Mouse (Mus musculus): ENCODE measurements at regions not wholly inside any gene's neighbourhood (a gene's known extent, or its start where the extent isn't known, plus 50 kb on each side); places are given as distances from the start of the nearest gene placed in this dataset.

DNA sequence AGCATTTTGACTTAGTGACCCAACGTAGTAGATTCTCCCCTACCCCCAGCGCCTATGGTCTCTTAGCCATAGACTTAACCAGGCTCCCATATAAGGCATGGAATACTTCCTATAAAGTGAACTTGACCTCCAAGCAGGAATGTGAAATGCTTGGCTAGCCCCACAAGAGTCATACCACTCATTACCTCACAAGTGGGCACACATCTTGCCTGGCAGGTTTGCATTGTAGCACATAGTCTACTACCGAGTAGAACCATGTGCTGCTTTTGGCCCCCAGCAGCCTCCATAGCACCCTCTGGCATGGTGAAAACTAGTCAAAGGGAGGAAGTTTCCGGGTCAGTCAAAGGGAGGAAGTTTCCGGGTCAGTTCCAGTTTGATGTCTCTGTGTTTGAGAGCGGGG lies 385.5 kb downstream of the Vps13c start:
- Histone ChIP-seq H3K4me3 (ENCODE audit: low read depth, low read length) (no peak overlapping the region), H3K27ac (replicated peaks; ENCODE audit: low read depth, low read length) (no peak overlapping the region), H3K9me3 (ENCODE audit: control insufficient read depth, low read length) (no peaks in the 10 kb centered on the region), H3K9ac (ENCODE audit: low read depth, low read length) (no peak overlapping the region), H3K27me3 (replicated peaks; ENCODE audit: control insufficient read depth, insufficient read depth, low read length) (no peaks in the 10 kb centered on the region), H3K4me1 (ENCODE audit: control insufficient read depth, insufficient read depth, low read length) (no peaks in the 10 kb centered on the region), H3K4me2 (ENCODE audit: low read depth, low read length) (no peak overlapping the region), H3K36me3 (ENCODE audit: control insufficient read depth, insufficient read depth, low read length) (no peaks in the 10 kb centered on the region)
- DNase-seq (ENCODE audit: low spot score) = no peak
- WGBS = 89% methylated on average over 6 of the region's 6 CpGs
- no peak for ATAC-seq (ENCODE audit: low read depth)

- H3K27ac ChIP-seq (replicated peaks; ENCODE audit: low read depth, low read length) = no peak overlapping the region
- no peak overlapping the region for H3K4me3 ChIP-seq (ENCODE audit: low read depth, low read length)
- H3K27me3 ChIP-seq (replicated peaks; ENCODE audit: control insufficient read depth, insufficient read depth, low read length) = no peaks in the 10 kb centered on the region
- 0 out of 2 replicates have a peak, but pooled peaks cover 3% of the 10 kb centered on the region for H3K9me3 ChIP-seq (ENCODE audit: control insufficient read depth, low read length)
- DNase-seq (ENCODE audit: low spot score) (no peak), ATAC-seq (ENCODE audit: low read depth) (no peak)
- H3K9ac ChIP-seq (ENCODE audit: low read depth, low read length) = no peak overlapping the region
- H3K36me3 ChIP-seq (ENCODE audit: control insufficient read depth, insufficient read depth, low read length) = no peaks in the 10 kb centered on the region
- 73% methylated on average over 3 of the region's 3 CpGs for WGBS
- H3K4me1 ChIP-seq (ENCODE audit: control insufficient read depth, insufficient read depth, low read length) = no peaks in the 10 kb centered on the region
- no peak overlapping the region for H3K4me2 ChIP-seq (ENCODE audit: low read depth, low read length)
These were observed 390.9 kb downstream of the Vps13c start for GRCm38 (mm10) chr9:68231131-68231530.

GRCm38 (mm10) chr9:68234979-68235649 lies 394.9 kb downstream of the Vps13c start:
- peak overlapping the region; percentile 2; the same call in 1 of the 2 replicates for H3K4me2 ChIP-seq (ENCODE audit: low read depth, low read length)
- H3K27me3 ChIP-seq (replicated peaks; ENCODE audit: control insufficient read depth, insufficient read depth, low read length) = no peaks in the 10 kb centered on the region
- no peak overlapping the region for H3K4me3 ChIP-seq (ENCODE audit: low read depth, low read length)
- no peak overlapping the region for H3K9ac ChIP-seq (ENCODE audit: low read depth, low read length)
- WGBS = 16% methylated on average over 12 of the region's 12 CpGs
- no peak for ATAC-seq (ENCODE audit: low read depth)
- DNase-seq (ENCODE audit: low spot score) = peak; percentile 42
- H3K4me1 ChIP-seq (ENCODE audit: control insufficient read depth, insufficient read depth, low read length) = no peaks in the 10 kb centered on the region
- H3K27ac ChIP-seq (replicated peaks; ENCODE audit: low read depth, low read length) = no peak overlapping the region
- no peaks in the 10 kb centered on the region for H3K36me3 ChIP-seq (ENCODE audit: control insufficient read depth, insufficient read depth, low read length)
- 0 out of 2 replicates have a peak, but pooled peaks cover 3% of the 10 kb centered on the region for H3K9me3 ChIP-seq (ENCODE audit: control insufficient read depth, low read length)

- Histone ChIP-seq H3K27ac (replicated peaks; ENCODE audit: low read depth, low read length) (no peak overlapping the region), H3K9ac (ENCODE audit: low read depth, low read length) (no peak overlapping the region), H3K4me2 (ENCODE audit: low read depth, low read length) (no peak overlapping the region), H3K36me3 (ENCODE audit: control insufficient read depth, insufficient read depth, low read length) (no peaks in the 10 kb centered on the region), H3K27me3 (replicated peaks; ENCODE audit: control insufficient read depth, insufficient read depth, low read length) (no peaks in the 10 kb centered on the region), H3K9me3 (ENCODE audit: control insufficient read depth, low read length) (no peaks in the 10 kb centered on the region), H3K4me1 (ENCODE audit: control insufficient read depth, insufficient read depth, low read length) (no peaks in the 10 kb centered on the region), H3K4me3 (ENCODE audit: low read depth, low read length) (no peak overlapping the region)
- ATAC-seq (ENCODE audit: low read depth) (no peak), DNase-seq (ENCODE audit: low spot score) (no peak)
These were observed 398.9 kb downstream of the Vps13c start for GRCm38 (mm10) chr9:68239121-68239520.

DNA sequence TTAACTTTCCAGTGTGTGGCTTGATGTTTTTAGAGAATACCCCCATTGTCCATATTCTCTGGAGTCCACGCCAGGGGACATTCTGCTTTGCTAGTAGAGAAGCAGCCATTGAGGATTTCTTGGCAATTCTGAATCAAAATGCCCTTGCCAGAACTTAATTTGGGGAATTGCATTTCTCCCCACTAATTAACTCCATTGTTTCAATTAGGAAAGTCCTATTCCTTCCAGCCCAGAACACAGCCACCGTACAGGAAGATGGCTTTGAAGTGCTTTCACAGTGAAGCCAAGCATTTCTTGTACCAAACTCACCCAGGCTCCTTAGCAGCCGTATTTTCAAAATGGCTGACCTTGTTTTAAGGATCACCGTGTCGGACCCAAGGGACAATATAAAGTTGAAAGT lies 399.4 kb downstream of the Vps13c start:
- Histone ChIP-seq H3K27me3 (replicated peaks; ENCODE audit: control insufficient read depth, insufficient read depth, low read length) (no peaks in the 10 kb centered on the region), H3K36me3 (ENCODE audit: control insufficient read depth, insufficient read depth, low read length) (no peaks in the 10 kb centered on the region), H3K9ac (ENCODE audit: low read depth, low read length) (no peak overlapping the region), H3K4me3 (ENCODE audit: low read depth, low read length) (no peak overlapping the region), H3K4me2 (ENCODE audit: low read depth, low read length) (no peak overlapping the region), H3K9me3 (ENCODE audit: control insufficient read depth, low read length) (no peaks in the 10 kb centered on the region), H3K4me1 (ENCODE audit: control insufficient read depth, insufficient read depth, low read length) (no peaks in the 10 kb centered on the region), H3K27ac (replicated peaks; ENCODE audit: low read depth, low read length) (no peak overlapping the region)
- WGBS = 89% methylated on average over 5 of the region's 5 CpGs
- ATAC-seq (ENCODE audit: low read depth) = no peak
- no peak for DNase-seq (ENCODE audit: low spot score)

GRCm38 (mm10) chr9:68250011-68250410 lies 403.6 kb upstream of the Rora start:
- no peaks in the 10 kb centered on the region for H3K36me3 ChIP-seq (ENCODE audit: control insufficient read depth, insufficient read depth, low read length)
- no peak overlapping the region for H3K4me3 ChIP-seq (ENCODE audit: low read depth, low read length)
- no peak overlapping the region for H3K27ac ChIP-seq (replicated peaks; ENCODE audit: low read depth, low read length)
- DNase-seq (ENCODE audit: low spot score) = no peak
- no peak overlapping the region for H3K4me2 ChIP-seq (ENCODE audit: low read depth, low read length)
- 71% methylated on average over 16 of the region's 16 CpGs for WGBS
- H3K4me1 ChIP-seq (ENCODE audit: control insufficient read depth, insufficient read depth, low read length) = no peaks in the 10 kb centered on the region
- no peaks in the 10 kb centered on the region for H3K27me3 ChIP-seq (replicated peaks; ENCODE audit: control insufficient read depth, insufficient read depth, low read length)
- no peak overlapping the region for H3K9ac ChIP-seq (ENCODE audit: low read depth, low read length)
- no peaks in the 10 kb centered on the region for H3K9me3 ChIP-seq (ENCODE audit: control insufficient read depth, low read length)
- ATAC-seq (ENCODE audit: low read depth) = no peak

DNA sequence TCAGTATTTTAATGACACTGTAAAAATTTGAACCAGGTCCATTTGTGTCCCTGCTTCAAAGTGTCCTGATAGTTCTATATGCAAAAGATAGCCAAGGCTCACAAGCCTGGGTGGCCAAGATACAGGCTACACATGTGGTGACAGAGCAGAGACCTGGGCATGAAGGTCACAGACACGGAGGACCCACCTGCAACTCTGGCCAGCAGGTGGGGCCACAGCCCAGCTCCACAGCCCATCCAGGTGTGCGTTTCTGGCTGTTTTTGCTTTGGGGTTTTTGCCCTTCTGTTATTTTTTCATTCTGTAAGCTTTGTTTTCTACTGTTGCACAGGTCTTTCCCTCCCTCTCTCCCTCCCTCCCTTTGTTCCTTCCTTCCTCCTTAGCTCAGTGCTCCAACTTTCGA lies 399.4 kb upstream of the Rora start:
- Histone ChIP-seq H3K27ac (replicated peaks; ENCODE audit: low read depth, low read length) (no peak overlapping the region), H3K36me3 (ENCODE audit: control insufficient read depth, insufficient read depth, low read length) (no peaks in the 10 kb centered on the region), H3K4me2 (ENCODE audit: low read depth, low read length) (no peak overlapping the region), H3K4me3 (ENCODE audit: low read depth, low read length) (no peak overlapping the region), H3K27me3 (replicated peaks; ENCODE audit: control insufficient read depth, insufficient read depth, low read length) (no peaks in the 10 kb centered on the region), H3K9ac (ENCODE audit: low read depth, low read length) (no peak overlapping the region), H3K4me1 (ENCODE audit: control insufficient read depth, insufficient read depth, low read length) (no peaks in the 10 kb centered on the region), H3K9me3 (ENCODE audit: control insufficient read depth, low read length) (no peaks in the 10 kb centered on the region)
- WGBS = 48% methylated on average over 3 of the region's 3 CpGs
- no peak for DNase-seq (ENCODE audit: low spot score)
- no peak for ATAC-seq (ENCODE audit: low read depth)

GRCm38 (mm10) chr9:68268551-68268950 lies 385.0 kb upstream of the Rora start:
- Histone ChIP-seq H3K27me3 (replicated peaks; ENCODE audit: control insufficient read depth, insufficient read depth, low read length) (no peaks in the 10 kb centered on the region), H3K9ac (ENCODE audit: low read depth, low read length) (no peak overlapping the region), H3K27ac (replicated peaks; ENCODE audit: low read depth, low read length) (no peak overlapping the region), H3K9me3 (ENCODE audit: control insufficient read depth, low read length) (no peaks in the 10 kb centered on the region), H3K4me2 (ENCODE audit: low read depth, low read length) (no peak overlapping the region), H3K4me1 (ENCODE audit: control insufficient read depth, insufficient read depth, low read length) (no peaks in the 10 kb centered on the region), H3K4me3 (ENCODE audit: low read depth, low read length) (no peak overlapping the region), H3K36me3 (ENCODE audit: control insufficient read depth, insufficient read depth, low read length) (no peaks in the 10 kb centered on the region)
- no peak for ATAC-seq (ENCODE audit: low read depth)
- WGBS = 77% methylated on average over 18 of the region's 18 CpGs
- DNase-seq (ENCODE audit: low spot score) = no peak

DNA sequence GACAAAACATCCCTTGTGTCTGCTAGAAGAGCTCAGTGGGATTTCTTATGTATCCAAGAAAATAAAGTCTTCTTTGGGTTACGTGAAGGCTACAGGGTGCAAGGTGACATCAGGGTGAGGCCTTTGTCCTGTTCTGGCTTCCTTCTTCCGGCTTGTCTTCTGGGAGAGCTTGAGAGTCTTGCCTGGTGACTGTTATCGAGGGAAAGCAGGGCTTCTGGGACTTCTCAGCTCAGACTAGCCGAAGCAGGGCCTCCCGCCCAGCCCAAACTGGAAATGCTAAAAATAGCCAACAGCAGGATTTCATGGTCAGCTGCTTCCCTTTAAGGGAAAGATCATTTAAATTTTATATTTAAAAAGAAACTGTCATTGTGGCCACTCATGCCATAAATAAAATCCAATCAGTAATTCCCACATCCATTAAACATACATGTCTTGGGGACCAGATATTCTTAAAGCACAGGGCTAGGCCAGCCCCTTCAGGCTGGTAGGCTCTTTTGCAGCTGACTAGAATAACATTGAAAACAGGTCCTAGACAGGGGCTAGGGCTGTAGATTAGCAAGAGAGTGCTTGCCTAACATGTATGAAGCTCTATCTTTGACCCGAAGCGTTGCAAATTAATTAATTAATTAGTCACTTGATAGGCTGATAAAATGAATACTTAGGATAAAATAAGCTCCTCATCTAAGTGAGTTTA lies 351.2 kb upstream of the Rora start:
- Histone ChIP-seq H3K27ac (replicated peaks; ENCODE audit: low read depth, low read length) (peak overlapping the region; percentile 76), H3K36me3 (ENCODE audit: control insufficient read depth, insufficient read depth, low read length) (no peaks in the 10 kb centered on the region), H3K9ac (ENCODE audit: low read depth, low read length) (no peak overlapping the region), H3K4me2 (ENCODE audit: low read depth, low read length) (no peak overlapping the region), H3K9me3 (ENCODE audit: control insufficient read depth, low read length) (peaks cover 6% of the 10 kb centered on the region; the same call in 1 of the 2 replicates), H3K27me3 (replicated peaks; ENCODE audit: control insufficient read depth, insufficient read depth, low read length) (no peaks in the 10 kb centered on the region), H3K4me1 (ENCODE audit: control insufficient read depth, insufficient read depth, low read length) (peaks cover 5% of the 10 kb centered on the region), H3K4me3 (ENCODE audit: low read depth, low read length) (no peak overlapping the region)
- WGBS = 48% methylated on average over 7 of the region's 7 CpGs
- DNase-seq (ENCODE audit: low spot score) (peak; percentile 75), ATAC-seq (ENCODE audit: low read depth) (no peak; the same call in 1 of the 2 replicates)
